Mouse (Mus musculus): Measurements from ENCODE around the gene Fam122a.

Gene Fam122a

GRCm38 (mm10) chr19:24431381-24431780 is 45.8 kb downstream of the Fam122a start:
- no peak for DNase-seq (ENCODE audit: low spot score)

- DNase-seq (ENCODE audit: low spot score) = no peak
Measured at GRCm38 (mm10) chr19:24428011-24428410, 49.1 kb downstream of the Fam122a start.

- DNase-seq (ENCODE audit: low spot score) = no peak
Measured at GRCm38 (mm10) chr19:24427258-24427657, 49.9 kb downstream of the Fam122a start.

- DNase-seq (ENCODE audit: low spot score) = no peak
Measured at GRCm38 (mm10) chr19:24426759-24427181, 50.4 kb downstream of the Fam122a start.
